ENCODE assay signal across 9 mouse cellular contexts in genomic region chr13:98504181-98504660, GRCm38 (mm10). TPM values are rescaled to one million over a fixed set of nuclear protein-coding genes. Genes with fewer than 3 reads are reported as not detected.
DNase-seq lines count a peak whose midpoint lies in the region; ATAC-seq and TF ChIP-seq lines count a peak whose summit lies in the region.
"Had no signal": no experiment of that assay in that cellular context is flagged by ENCODE, and none has a peak within 500 bp of the region (broad histone marks: within the 10 kb centered on the region; RNA-seq: fewer than 3 reads in every experiment).

No protein-coding gene starts in this region.

- 6% methylated on average over 27 of the region's 27 CpGs for WGBS in kidney, adult 2 months
- WGBS in embryonic facial prominence, embryonic 10.5 days = under 1% methylated on average over 27 of the region's 27 CpGs
- whole genome bisulfite sequencing in hindbrain, postnatal 0 days = under 1% methylated on average over 27 of the region's 27 CpGs
- WGBS in neural tube, embryonic 14.5 days = under 1% methylated on average over 27 of the region's 27 CpGs

- no peaks in the 10 kb centered on the region for H3K36me3 ChIP-seq in kidney, adult 2 months (ENCODE audit: control insufficient read depth, insufficient read depth, low read length)
- no peaks in the 10 kb centered on the region for H3K36me3 ChIP-seq in embryonic facial prominence, embryonic 10.5 days (replicated peaks)
- no peaks in the 10 kb centered on the region for H3K36me3 ChIP-seq in hindbrain, postnatal 0 days (ENCODE audit: insufficient read depth, low read length)
- no peaks in the 10 kb centered on the region for H3K36me3 ChIP-seq in neural tube, embryonic 14.5 days (ENCODE audit: control insufficient read depth, insufficient read depth, low read length)

- TF ChIP-seq POLR2A in kidney, adult 2 months (IDR thresholded peaks at IDR 0.05; ENCODE audit: low read depth, low read length) = no peak

- no peak overlapping the region for H3K27ac ChIP-seq in kidney, adult 2 months (ENCODE audit: insufficient read depth, low read depth, low read length)
- H3K27ac ChIP-seq in embryonic facial prominence, embryonic 10.5 days (replicated peaks) = peak overlapping the region; percentile 90
- no peak overlapping the region for H3K27ac ChIP-seq in hindbrain, postnatal 0 days
- no peak overlapping the region for H3K27ac ChIP-seq in neural tube, embryonic 14.5 days (ENCODE audit: low read depth, low read length)

- no peaks in the 10 kb centered on the region for H3K9me3 ChIP-seq in embryonic facial prominence, embryonic 10.5 days
- H3K9me3 ChIP-seq in hindbrain, postnatal 0 days (ENCODE audit: low read length) = no peaks in the 10 kb centered on the region
- H3K9me3 ChIP-seq in neural tube, embryonic 14.5 days (ENCODE audit: control insufficient read depth, low read length) = no peaks in the 10 kb centered on the region

- H3K4me3 ChIP-seq in kidney, adult 2 months (ENCODE audit: insufficient read depth, low read depth, low read length) = no peak overlapping the region
- H3K4me3 ChIP-seq in embryonic facial prominence, embryonic 10.5 days = peak overlapping the region; percentile 62
- H3K4me3 ChIP-seq in hindbrain, postnatal 0 days (ENCODE audit: low read length) = peak overlapping the region; percentile 10; the same call in 1 of the 2 replicates
- no peak overlapping the region for H3K4me3 ChIP-seq in neural tube, embryonic 14.5 days (ENCODE audit: low read depth, low read length)

- ATAC-seq in hindbrain, postnatal 0 days = 0 out of 2 replicates have a peak, but pooled peaks have one; percentile 40
- ATAC-seq in neural tube, embryonic 14.5 days (ENCODE audit: low read depth) = no peak
- ATAC-seq in activated CD4-positive, CD25-positive, alpha-beta regulatory T cell, adult 4 months = no peak

- no peak overlapping the region for H3K9ac ChIP-seq in hindbrain, postnatal 0 days (replicated peaks; ENCODE audit: low read length)
- no peak overlapping the region for H3K9ac ChIP-seq in neural tube, embryonic 14.5 days (replicated peaks; ENCODE audit: low read depth, low read length)

- DNase-seq in kidney, adult 2 months = peak; percentile 2
- DNase-seq in kidney, postnatal 14 days = no peak
- DNase-seq in embryonic facial prominence, embryonic 10.5 days (ENCODE audit: low spot score) = peak; percentile 85
- no peak for DNase-seq in hindbrain, postnatal 0 days (ENCODE audit: low spot score)
- DNase-seq in left cerebral cortex, postnatal 14 days (ENCODE audit: low spot score in 2 of 2) = no peak
- DNase-seq in frontal cortex, postnatal 25 days (ENCODE audit: low spot score in 2 of 2) = no peak

- no peak for TF ChIP-seq CTCF in kidney, adult 2 months (conservative IDR thresholded peaks at IDR 0.05; ENCODE audit: insufficient read depth, insufficient read length, low read depth, low read length)
- no peak for TF ChIP-seq CTCF in hindbrain, postnatal 0 days (IDR thresholded peaks at IDR 0.05; ENCODE audit: low read depth)

- intact Hi-C loops in left cerebral cortex, postnatal 14 days (cut with DNase I) = loop anchor here (5.0 kb wide), 2 partner anchors 83 to 147 kb away; no protein-coding TSS in a partner anchor

- H3K27me3 ChIP-seq in kidney, adult 2 months (replicated peaks; ENCODE audit: control insufficient read depth, insufficient read depth, low read length) = peaks cover 17% of the 10 kb centered on the region
- peaks cover 98% of the 10 kb centered on the region for H3K27me3 ChIP-seq in embryonic facial prominence, embryonic 10.5 days (replicated peaks; ENCODE audit: low read depth, poor library complexity, severe bottlenecking)
- H3K27me3 ChIP-seq in hindbrain, postnatal 0 days (ENCODE audit: insufficient read depth, low read length) = peaks cover 59% of the 10 kb centered on the region
- H3K27me3 ChIP-seq in neural tube, embryonic 14.5 days (ENCODE audit: control insufficient read depth, insufficient read depth, low read length) = peaks cover 60% of the 10 kb centered on the region

- peak overlapping the region; percentile 49 for H3K4me2 ChIP-seq in hindbrain, postnatal 0 days (ENCODE audit: low read depth, low read length)
- H3K4me2 ChIP-seq in neural tube, embryonic 14.5 days (ENCODE audit: low read depth, low read length) = peak overlapping the region; percentile 23; the same call in 1 of the 2 replicates

- peaks cover 3% of the 10 kb centered on the region; the same call in 1 of the 2 replicates for H3K4me1 ChIP-seq in kidney, adult 2 months (ENCODE audit: control insufficient read depth, insufficient read depth, low read length)
- H3K4me1 ChIP-seq in embryonic facial prominence, embryonic 10.5 days = peaks cover 54% of the 10 kb centered on the region
- no peaks in the 10 kb centered on the region for H3K4me1 ChIP-seq in hindbrain, postnatal 0 days (ENCODE audit: insufficient read depth, low read length)
- peaks cover 4% of the 10 kb centered on the region; the same call in 1 of the 2 replicates for H3K4me1 ChIP-seq in neural tube, embryonic 14.5 days (ENCODE audit: control insufficient read depth, insufficient read depth, low read length)

RNA-seq across cellular contexts. Expression of gene Gm10320, which starts 12.4 kb away (rescaled TPM):
- polyA plus RNA-seq in kidney, adult 2 months (2012; rRNA removed) = 1.1 and 2.0 TPM in 2 replicates
- 0.79 and 0.88 TPM in 2 replicates for polyA plus RNA-seq in embryonic facial prominence, embryonic 10.5 days (2016; fragmentation: Nextera tagmentation; extraction: Ambion mirVana)
- total RNA-seq in hindbrain, postnatal 0 days (2014; rRNA removed) = 0.52 TPM in 1 of 2 replicates, not detected in the other
- 0.72 and 0.74 TPM in 2 replicates for polyA plus RNA-seq in hindbrain, postnatal 0 days (2015; fragmentation: Nextera tagmentation; extraction: Ambion mirVana)
- polyA plus RNA-seq in neural tube, embryonic 14.5 days (2014; fragmentation: Nextera tagmentation; extraction: Ambion mirVana) = 0.59 and 0.86 TPM in 2 replicates
- not detected for total RNA-seq in left cerebral cortex, postnatal 14 days (2021)
- 1 to 10 TPM in 1 of 2 experiments, not detected in 1; 1.3 TPM for polyA plus RNA-seq in activated CD4-positive, CD25-positive, alpha-beta regulatory T cell, adult 4 months (2017; shearing (Covaris generic))
- total RNA-seq: left cerebral cortex, postnatal 10 days had no signal

Comparison
In these comparisons a context has a peak if more than half of its experiments do, and no peak if none do; other contexts are left out.
1. DNase-seq: peak in kidney, adult 2 months (single experiment) and embryonic facial prominence, embryonic 10.5 days (single experiment); none in kidney, postnatal 14 days (single experiment), hindbrain, postnatal 0 days (single experiment), left cerebral cortex, postnatal 14 days (0 of 2) and frontal cortex, postnatal 25 days (0 of 2).
2. H3K4me3 ChIP-seq: peak in embryonic facial prominence, embryonic 10.5 days (single experiment) and hindbrain, postnatal 0 days (single experiment); none in kidney, adult 2 months (single experiment) and neural tube, embryonic 14.5 days (single experiment).